Mouse (Mus musculus) ES-Bruce4 (cell line): ENCODE results near the gene Iqgap3. TPM values are rescaled to one million over a fixed set of nuclear protein-coding genes. Genes with fewer than 3 reads are reported as not detected.

Experiments used
- H3K27ac ChIP-seq: 2 replicates; pipeline ENCODE4 v1.5.1; 2012; ENCODE audit warnings: low read length, inconsistent platforms; ENCODE audit not compliant: insufficient read depth
- H3K27me3 ChIP-seq: 2 replicates; pipeline ENCODE4 v1.6.1; 2012; ENCODE audit warnings: mild to moderate bottlenecking, low read length, inconsistent platforms; ENCODE audit not compliant: control insufficient read depth, poor library complexity, insufficient read depth, severe bottlenecking
- H3K36me3 ChIP-seq: 2 replicates; pipeline ENCODE4 v1.6.1; 2012; ENCODE audit warnings: inconsistent platforms, mild to moderate bottlenecking, low read length, moderate library complexity; ENCODE audit not compliant: control insufficient read depth, poor library complexity, insufficient read depth, severe bottlenecking
- H3K4me1 ChIP-seq: one replicate; pipeline ENCODE4 v1.8.1; 2011; ENCODE audit warnings: low read length; ENCODE audit not compliant: control insufficient read depth, insufficient read depth
- H3K4me3 ChIP-seq: 2 replicates; pipeline ENCODE4 v1.5.1; 2011; ENCODE audit warnings: low read depth, mild to moderate bottlenecking, low read length
- H3K9ac ChIP-seq: 2 replicates; pipeline ENCODE4 v1.6.1; 2012; ENCODE audit warnings: low read depth, mild to moderate bottlenecking, inconsistent platforms; ENCODE audit not compliant: poor library complexity, severe bottlenecking
- H3K9me3 ChIP-seq: replicated peaks from 2 replicates; pipeline ENCODE4 v1.6.1; 2012; ENCODE audit warnings: mild to moderate bottlenecking, low read length, inconsistent platforms; ENCODE audit not compliant: control insufficient read depth, poor library complexity, insufficient read depth, severe bottlenecking
- CTCF ChIP-seq: IDR thresholded peaks from one replicate; pipeline ENCODE4 v1.8.1; 2011; ENCODE audit warnings: low read depth, low read length
- EP300 ChIP-seq: IDR thresholded peaks from 2 replicates; pipeline ENCODE4 v1.6.1; 2011; ENCODE audit warnings: low read depth, low read length; ENCODE audit not compliant: insufficient read depth
- POLR2A ChIP-seq: IDR thresholded peaks from one replicate; pipeline ENCODE4 v1.8.1; 2011; ENCODE audit warnings: low read length; ENCODE audit not compliant: insufficient read depth
- polyA plus RNA-seq: library from polyadenylated mRNA; stranded (reverse); fragments of >200 nt; gene quantifications from 2 replicates; pipeline ENCODE4 v1.2.4, GENCODE M21; 2011; ENCODE audit warnings: low read depth; ENCODE audit not compliant: missing spikeins, insufficient read depth, insufficient read length

Gene Iqgap3
- polyA plus RNA-seq, 1 experiment = 30.9 TPM

DNA sequence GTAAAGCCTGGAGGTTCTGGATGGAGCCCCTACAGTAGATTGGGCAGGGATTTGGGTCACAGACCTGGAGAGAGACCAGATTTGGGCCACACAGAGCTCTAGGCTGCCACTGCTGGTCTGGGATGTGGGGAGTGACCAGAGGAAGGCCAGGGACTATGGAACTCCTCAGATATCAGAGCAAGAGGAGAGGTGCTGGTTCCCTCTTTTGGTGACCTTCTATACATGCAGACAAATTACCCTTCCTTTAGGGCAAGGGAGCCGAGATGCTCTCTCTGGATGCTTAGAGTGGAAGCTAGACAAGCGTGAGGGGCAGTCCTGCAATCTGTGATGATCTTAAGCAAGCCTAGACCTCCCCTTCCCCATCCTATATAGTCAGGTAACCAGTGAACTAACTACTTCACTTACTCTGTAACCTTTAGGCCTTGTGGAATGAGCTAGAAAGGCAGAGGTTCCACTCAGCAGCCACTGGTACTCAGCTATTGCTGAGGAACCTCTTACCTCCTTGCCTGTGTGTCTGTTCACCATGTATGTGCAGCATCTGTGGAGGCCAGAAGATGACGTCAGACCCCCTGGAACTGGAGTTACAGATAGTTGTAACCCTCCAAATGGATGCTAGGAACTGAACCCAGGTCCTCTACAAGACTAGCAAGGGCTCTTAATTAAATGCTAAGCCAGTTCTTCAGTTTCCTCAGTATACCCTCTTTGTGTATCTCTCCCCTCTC, 71.7 kb downstream of the Iqgap3 start:
- no peaks in the 10 kb centered on the region for H3K27me3 ChIP-seq
- no peak overlapping the region for H3K4me3 ChIP-seq
- TF ChIP-seq POLR2A = no peak
- no peak for TF ChIP-seq EP300
- TF ChIP-seq CTCF = no peak
- H3K27ac ChIP-seq = no peak overlapping the region
- H3K4me1 ChIP-seq = peaks cover 15% of the 10 kb centered on the region
- no peaks in the 10 kb centered on the region for H3K36me3 ChIP-seq
- H3K9ac ChIP-seq = no peak overlapping the region
- H3K9me3 ChIP-seq = no peaks in the 10 kb centered on the region

- H3K9ac ChIP-seq = no peak overlapping the region
- no peaks in the 10 kb centered on the region for H3K9me3 ChIP-seq
- H3K36me3 ChIP-seq = no peaks in the 10 kb centered on the region
- peaks cover 18% of the 10 kb centered on the region for H3K4me1 ChIP-seq
- no peak overlapping the region for H3K4me3 ChIP-seq
- no peak for TF ChIP-seq EP300
- no peak for TF ChIP-seq POLR2A
- no peak for TF ChIP-seq CTCF
- no peaks in the 10 kb centered on the region for H3K27me3 ChIP-seq
- H3K27ac ChIP-seq = peak overlapping the region; percentile 47; the same call in 1 of the 2 replicates
Observed at GRCm38 (mm10) chr3:88154236-88154635, 72.5 kb downstream of the Iqgap3 start.

DNA sequence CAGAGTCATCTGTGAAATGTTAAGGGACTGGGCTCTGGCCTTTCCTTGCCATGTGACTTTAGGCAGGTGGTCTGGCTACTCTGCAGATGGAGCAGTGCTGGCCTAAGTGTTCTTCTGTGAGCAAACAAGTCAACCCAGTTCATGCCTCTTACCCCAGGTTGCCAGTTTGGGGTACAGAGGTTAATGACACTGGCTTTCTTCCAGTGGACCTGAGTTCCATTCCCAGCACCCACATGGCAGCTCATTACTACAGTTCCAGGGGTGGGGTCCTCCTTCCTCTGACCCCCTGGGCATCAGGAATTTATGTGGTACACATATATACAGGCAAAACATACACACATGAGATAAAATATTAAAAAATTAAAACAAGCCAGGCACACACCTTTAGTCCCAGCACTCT, 75.0 kb downstream of the Iqgap3 start:
- Histone ChIP-seq H3K4me1 (peaks cover 8% of the 10 kb centered on the region), H3K4me3 (no peak overlapping the region), H3K9ac (no peak overlapping the region), H3K36me3 (no peaks in the 10 kb centered on the region; the same call in 1 of the 2 replicates), H3K27ac (no peak overlapping the region), H3K27me3 (no peaks in the 10 kb centered on the region), H3K9me3 (no peaks in the 10 kb centered on the region)
- TF ChIP-seq EP300 = no peak
- TF ChIP-seq CTCF = no peak
- TF ChIP-seq POLR2A = no peak

- Histone ChIP-seq H3K27me3 (no peaks in the 10 kb centered on the region), H3K4me1 (peaks cover 8% of the 10 kb centered on the region), H3K27ac (peak overlapping the region; percentile 21; the same call in 1 of the 2 replicates), H3K36me3 (no peaks in the 10 kb centered on the region; the same call in 1 of the 2 replicates), H3K4me3 (peak overlapping the region; percentile 9), H3K9me3 (no peaks in the 10 kb centered on the region), H3K9ac (no peak overlapping the region)
- TF ChIP-seq EP300 = peak; percentile 75; the same call in 1 of the 2 replicates
- no peak for TF ChIP-seq POLR2A
- TF ChIP-seq CTCF = peak; percentile 72
Observed at GRCm38 (mm10) chr3:88157771-88158597, 76.2 kb downstream of the Iqgap3 start.

GRCm38 (mm10) chr3:88158991-88159390, 77.2 kb downstream of the Iqgap3 start:
- no peaks in the 10 kb centered on the region; the same call in 1 of the 2 replicates for H3K36me3 ChIP-seq
- no peak overlapping the region for H3K4me3 ChIP-seq
- no peak for TF ChIP-seq CTCF
- TF ChIP-seq EP300 = no peak
- no peak for TF ChIP-seq POLR2A
- H3K9ac ChIP-seq = no peak overlapping the region
- peaks cover 8% of the 10 kb centered on the region for H3K4me1 ChIP-seq
- H3K9me3 ChIP-seq = no peaks in the 10 kb centered on the region
- no peaks in the 10 kb centered on the region for H3K27me3 ChIP-seq
- H3K27ac ChIP-seq = no peak overlapping the region

- Histone ChIP-seq H3K27me3 (no peaks in the 10 kb centered on the region), H3K4me1 (peaks cover 5% of the 10 kb centered on the region), H3K36me3 (peaks cover 2% of the 10 kb centered on the region; the same call in 1 of the 2 replicates), H3K27ac (no peak overlapping the region), H3K9ac (no peak overlapping the region), H3K9me3 (no peaks in the 10 kb centered on the region), H3K4me3 (no peak overlapping the region)
- TF ChIP-seq POLR2A = no peak
- TF ChIP-seq EP300 = no peak
- no peak for TF ChIP-seq CTCF
Observed at GRCm38 (mm10) chr3:88160856-88161255, 79.1 kb downstream of the Iqgap3 start.
